Mouse (Mus musculus) kidney, postnatal 14 days (tissue): ENCODE data around the gene Sarm1.

Experiments used
- DNase-seq: peaks from one replicate; pipeline ENCODE4 v3.0.0; 2022; ENCODE audit warnings: mixed read lengths

The Sarm1 gene

DNA sequence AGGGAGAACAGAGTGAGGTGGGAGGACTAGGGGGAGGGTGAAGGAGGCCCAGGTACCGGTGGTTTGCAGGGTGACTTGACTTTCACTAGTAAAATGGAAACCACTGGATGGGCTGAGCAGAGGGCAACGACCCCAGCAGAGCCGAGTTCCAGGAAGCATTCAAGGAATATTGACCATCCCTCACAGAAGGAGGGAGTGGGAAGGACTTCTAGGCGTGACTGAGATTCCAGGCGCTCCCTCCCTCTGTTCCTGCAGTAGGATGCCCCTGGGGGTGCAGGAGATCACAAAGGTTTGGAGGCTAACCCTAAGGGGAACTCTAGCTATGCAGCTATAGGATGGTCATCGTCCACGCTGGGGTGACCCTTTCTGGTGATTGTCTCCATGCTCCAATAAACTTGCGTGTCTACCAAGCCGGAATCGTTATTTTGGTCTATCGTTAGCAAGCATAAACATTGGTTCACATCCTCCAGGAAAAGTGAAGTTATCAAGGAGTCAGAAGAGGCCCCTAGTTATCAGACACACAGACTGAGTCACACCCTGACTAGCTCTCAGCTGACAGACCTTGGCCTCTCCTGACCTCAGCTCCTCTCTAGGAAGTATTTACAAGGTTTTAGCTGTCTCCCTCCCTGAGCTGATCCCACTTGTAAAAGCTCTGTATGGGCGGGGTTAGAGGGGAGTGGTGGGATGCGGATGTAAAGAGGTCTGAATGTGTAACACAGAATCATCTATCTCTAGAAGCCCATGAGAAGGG is 34.1 kb downstream of the Sarm1 start:
- DNase-seq: no peak

DNA sequence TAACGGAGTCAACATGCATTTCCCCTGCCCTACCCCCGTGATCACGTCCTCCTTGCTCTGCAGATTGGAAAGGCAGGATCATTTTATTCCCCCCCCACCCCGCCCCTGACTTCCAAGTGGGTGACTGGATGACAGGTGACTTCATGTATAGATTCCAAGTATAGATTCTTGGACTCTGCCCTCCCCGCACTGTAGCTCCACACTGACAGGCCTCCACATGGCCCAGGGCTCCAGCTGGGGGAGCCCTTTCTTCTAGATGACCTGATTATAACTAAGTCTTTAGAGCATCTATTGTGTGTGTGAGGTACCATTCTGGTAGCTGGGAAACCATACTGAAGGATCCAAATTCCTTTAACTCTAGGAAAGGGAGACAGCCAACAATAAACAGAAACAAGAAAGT is 34.9 kb downstream of the Sarm1 start:
- DNase-seq: no peak

DNA sequence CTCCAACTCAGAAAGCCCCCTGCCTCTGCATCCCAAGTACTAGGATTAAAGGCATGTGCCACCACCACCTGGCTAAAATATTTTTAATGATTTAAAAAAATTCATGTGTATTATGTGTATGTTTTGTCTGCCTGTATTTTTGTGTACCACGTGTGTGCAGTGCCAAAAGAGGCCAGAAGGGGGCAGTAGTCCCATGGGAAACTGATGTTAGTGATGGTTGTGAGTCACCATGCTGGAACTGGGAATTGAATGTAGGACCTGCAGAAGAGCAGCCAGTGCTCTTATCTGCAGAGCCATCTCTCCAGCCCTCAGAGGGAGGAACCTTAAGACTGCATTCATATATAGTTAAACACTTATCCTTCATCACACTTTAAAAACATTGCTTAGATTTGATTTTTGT is 35.7 kb downstream of the Sarm1 start:
- no peak for DNase-seq

DNA sequence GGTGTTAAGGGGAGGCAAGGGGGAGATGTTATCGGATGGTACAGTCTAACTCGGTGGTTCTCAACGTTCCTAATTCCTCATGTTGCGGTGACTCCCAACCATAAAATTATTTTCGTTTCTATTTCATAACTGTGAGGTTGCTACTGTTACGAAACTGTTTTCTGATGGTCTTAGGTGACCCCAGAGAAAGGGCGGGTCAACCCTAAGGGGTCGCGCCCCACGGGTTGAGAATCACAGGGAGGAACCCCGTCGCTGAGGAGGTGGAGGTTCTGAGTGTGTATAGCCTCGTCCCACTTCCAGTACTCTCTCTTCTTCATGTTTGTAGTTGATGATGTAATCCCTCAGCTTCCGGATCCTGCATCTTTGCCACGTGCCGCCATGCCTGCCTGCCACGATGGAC is 38.8 kb downstream of the Sarm1 start:
- DNase-seq: no peak

DNA sequence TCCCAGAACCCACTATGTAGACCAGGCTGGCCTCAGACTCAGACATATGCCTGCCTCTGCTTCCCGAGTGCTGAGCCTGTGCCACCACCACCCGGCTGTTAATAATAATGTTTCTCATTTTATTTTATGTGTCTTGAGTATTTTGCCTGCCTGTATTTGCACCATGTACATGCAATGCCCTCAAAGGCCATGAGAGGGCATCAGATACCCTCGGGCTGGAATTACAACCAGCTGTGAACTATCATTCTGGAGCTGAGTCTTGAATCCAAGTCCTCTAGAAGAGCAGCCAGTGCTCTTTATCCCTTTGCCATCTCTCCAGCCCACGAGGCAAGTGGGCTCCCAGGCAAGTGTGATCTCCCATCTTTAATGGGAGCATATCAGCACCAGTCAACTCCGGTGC is 42.2 kb downstream of the Sarm1 start:
- DNase-seq: peak; percentile 58

DNA sequence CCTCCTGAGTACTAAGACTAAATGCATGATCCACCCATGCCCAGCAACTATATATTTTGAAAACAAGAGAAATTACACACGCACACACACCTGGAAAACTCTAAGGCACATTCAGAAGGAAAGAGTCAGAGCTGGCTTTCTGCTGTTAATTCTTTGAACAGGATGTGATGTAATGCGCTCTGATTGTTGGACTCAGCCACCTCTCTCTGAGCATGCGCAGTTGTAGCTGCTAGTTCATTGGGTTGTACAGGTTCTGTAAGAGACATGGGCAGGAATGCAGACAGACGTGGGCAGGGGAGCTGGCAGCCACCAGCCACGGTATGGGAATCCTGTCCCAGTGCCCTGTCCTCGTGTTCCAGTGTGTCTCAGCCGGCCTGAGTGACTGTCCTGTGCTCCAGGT is 43.3 kb downstream of the Sarm1 start:
- no peak for DNase-seq

DNA sequence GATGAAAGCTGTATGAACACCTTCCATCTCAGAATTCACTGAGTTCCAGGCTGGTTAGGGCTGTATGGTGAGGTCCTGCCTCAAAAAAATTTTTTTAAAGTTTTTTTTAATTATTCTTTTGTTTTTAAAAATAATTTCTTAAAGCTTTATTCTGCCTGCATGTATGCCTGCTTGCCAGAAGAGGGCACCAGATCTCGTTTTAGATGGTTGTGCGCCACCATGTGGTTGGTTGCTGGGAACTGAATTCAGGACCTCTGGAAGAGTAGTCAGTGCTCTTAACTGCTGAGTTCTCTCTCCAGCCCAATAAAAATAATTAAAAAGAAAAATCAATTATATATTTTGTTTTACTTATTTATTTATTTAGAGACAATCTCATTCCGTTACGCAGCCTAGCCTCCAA is 43.9 kb downstream of the Sarm1 start:
- peak; percentile 73 for DNase-seq

DNA sequence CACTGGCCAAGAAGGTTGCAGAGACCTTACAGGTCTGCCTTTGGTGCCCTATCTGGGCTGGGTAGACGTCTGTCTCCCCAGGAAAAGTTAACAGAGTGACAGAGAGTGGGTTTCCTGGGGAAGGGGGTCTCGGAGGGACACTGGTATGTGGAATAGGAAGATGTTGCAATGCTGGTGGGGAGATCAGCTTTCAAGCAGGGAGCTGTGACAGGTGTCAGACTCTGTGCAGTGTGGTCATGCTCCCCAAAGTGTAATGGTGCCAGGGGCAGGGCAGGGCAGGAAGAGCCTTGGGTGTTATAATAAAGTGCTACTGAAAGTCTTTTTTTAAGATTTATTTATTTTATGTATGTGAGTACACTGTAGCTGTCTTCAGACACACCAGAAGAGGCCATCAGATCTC is 47.2 kb downstream of the Sarm1 start:
- DNase-seq: no peak

DNA sequence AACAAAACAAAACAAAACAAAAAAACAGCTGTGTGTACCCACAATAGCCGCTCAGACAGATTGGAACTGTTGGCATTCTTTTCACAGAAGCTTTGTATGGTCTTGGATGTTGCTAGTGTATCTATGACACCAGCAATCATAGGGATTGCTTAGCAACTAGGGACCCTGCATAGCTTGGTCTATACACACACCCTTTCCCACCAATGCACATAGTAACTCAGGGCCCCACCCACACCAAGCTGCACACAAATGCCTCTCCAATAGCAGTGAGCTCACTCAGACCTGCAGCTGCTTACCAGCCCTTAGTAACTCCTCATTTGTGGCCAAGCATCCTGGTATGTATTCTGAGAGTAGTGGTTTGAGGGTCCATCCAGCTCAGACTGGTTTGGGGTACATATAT is 49.3 kb downstream of the Sarm1 start:
- no peak for DNase-seq

DNA sequence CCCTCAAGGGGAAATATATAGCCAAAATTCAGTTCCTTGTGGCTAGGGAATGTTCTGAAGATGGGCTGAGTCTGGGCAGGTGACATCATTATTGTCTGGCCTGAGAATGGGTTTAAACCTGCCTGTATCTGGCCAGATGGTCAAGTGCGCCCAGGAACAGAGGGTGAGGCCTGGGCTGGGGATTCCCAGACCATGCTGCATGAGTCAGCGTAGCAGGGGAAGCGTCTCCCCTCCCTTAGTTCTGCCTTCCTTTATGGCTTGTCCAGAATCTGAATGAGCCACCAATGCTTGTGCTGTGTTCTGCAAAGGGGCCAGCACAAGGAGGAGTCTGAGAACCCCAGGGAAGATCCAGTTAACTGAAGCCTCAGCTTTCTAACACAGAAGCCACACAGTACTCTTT is 50.4 kb downstream of the Sarm1 start:
- DNase-seq: no peak

DNA sequence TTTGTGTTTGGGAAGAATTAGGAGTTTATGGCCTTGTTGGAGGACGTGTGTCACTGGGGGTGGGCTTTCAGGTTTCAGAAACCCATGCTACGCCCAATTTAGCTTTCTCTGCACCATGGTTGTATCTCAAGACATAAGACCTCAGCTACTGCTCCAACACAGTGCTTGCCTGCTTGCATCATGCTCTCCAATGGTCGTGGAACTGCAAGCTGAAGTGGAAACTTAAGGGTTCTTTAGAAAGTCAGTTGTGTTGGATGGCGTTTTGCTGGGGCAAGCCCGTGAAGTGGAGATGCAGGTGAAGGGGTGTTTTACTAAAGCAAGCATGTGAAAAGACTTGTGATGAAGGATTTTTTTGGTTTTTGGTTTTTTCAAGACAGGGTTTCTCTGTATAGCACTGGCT is 54.4 kb downstream of the Sarm1 start:
- DNase-seq: no peak

DNA sequence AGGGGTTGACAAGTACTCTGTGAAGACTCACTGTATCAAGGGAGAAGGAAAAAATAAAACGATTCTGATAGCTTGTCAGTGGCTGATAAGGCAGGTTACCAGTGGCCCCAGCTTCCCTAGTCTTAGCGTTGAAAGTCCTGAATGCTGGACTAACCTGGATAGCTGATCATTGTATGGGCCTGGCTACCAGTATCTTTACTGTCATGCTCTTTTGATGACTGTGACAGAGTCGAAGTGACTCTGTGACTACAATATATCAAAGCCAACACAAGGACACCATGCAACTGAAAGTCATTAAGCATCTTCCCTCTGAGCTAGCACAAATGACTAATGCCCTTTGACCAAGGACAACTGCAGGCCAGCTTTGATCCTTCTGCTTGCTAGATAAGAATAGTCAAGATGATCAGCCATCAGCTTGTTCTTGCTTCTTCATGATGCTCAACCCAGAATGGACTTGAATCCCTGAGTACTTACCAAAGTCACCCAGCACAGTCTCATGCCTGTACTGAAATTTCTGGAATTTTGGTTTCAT is 59.1 kb downstream of the Sarm1 start:
- DNase-seq: no peak

DNA sequence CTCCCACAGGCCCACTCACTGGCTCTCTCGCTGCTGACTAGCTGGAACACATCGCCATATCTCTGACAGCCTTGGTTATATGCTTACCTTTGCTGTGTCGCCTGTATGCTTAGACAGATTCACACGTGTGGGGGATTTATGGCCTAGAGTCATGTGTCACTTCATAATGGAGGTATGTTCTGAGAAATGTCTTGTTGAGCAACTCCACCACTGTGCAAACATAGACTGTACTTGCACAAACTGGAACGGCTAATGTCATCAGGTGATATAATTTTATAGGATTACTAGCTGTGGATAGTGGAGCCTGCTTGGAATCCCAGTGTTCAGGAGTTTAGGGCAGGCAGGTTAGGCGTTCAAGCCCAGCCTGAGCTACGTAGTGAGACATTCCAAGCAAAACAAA is 60.4 kb downstream of the Sarm1 start:
- DNase-seq: no peak

DNA sequence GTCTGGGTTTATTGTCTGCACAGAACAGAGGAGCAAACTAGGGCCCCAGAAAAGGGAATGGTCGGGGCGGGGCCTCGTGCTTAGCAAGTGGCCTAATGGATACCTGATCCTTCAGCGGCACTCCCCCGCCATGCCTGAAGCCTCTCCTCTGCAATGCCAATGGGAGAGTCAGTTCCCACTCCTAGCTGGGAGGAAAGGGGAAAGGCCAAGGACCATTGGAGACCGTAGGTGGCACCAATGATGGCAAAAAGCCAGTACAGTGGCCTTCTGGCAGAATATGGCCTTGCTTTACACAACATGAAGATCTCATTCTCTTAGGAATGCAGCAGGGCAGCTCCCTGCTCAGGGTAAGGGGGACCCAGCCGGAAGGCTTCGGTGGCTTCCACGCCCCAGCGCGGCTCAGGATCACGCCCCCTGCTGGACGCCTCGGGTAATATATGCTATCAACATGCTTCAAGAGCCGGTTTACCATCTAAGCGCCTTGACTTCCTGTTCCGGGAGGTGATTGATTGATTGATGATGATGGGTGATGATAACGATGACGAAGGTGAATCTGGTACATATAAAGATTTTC is 61.7 kb downstream of the Sarm1 start:
- peak; percentile 50 for DNase-seq

DNA sequence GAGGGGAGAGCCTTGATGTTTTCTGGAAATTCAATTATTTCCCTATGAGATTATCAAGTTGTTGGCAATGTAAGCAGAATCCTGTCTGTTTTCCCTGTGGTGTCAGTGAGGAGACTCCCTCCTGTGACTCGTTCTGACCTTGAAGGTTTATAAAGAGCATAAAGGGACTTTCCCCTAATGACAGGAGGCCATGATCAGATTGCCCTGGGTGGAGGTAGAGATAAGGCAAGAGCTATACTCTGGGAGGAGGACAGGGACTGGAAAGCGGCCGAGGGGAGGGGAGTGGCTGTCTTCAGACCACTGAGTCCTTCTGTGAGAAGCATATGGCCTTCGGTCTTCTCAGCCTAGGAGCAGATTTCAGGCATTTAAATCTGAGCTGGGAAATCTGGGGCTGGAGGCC is 63.5 kb downstream of the Sarm1 start:
- no peak for DNase-seq

DNA sequence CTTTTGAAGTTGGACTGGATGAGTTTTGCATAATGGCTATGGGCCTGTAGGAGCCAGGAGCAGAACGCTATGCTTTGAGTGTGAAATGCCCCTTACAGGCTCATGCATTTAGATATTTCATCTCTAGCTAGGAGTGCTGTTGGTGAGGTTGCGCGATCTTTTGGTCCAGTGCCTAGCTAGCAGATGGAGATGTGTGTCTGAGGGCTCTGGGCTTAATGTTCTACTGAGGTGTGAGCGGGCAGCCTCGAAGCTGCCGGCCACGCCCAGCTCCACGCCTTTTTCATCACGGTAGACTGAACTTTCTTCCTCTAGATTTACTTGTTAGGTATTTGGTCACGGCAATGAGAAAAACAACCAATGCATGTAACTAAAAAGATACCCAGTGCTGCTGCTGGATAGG is 66.4 kb downstream of the Sarm1 start:
- DNase-seq: peak; percentile 71

DNA sequence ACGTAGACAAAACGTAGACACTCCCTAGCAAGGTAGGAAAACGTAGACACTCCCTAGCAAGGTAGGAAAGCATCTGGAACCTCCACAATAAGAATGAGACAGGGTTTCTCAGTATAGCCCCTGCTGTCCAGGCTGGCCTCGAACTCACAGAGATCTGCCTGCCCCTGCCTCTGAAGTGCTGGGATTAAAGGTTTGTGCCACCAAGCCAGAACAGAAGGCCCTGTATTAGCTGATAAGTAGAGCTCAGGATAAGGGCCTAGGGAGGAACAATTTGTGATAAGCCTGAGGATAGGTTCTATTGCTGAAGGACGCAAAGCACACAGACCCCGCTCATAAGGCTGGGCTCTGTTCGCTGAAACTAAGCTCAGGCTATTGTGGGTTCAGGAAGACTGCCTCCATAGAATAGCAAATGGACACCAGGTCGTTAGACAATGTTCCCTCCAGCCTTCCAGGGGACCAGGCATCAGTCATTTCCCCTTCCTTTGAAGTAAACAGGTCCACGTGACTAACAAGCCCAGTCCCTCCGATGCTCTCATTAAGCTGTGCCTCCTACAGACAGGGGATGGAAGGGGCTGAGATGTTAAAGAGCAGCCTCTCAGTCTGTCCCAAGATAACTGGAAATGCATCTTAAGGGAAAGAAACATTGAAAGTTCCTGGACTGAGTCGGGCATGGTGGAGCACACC is 67.2 kb downstream of the Sarm1 start:
- no peak for DNase-seq

DNA sequence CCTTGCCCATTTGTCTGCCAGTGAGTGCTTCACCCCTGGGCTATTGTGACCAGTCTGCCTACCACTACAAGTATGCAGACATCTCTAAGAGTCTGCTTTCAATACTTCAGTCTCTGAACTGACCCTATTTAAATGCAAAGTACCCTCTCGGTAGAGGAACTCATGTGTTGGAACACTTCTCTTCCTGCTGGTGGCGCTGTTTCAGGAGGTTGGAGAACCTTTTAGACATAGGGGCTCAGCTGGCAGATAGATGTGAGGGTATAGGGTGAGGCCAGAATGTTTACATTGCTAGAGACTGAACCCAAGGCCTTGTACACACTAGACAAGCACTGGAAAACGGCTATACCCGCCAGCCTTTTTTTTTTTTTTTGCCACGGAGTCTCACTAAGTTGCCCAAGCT is 69.2 kb downstream of the Sarm1 start:
- DNase-seq: no peak

DNA sequence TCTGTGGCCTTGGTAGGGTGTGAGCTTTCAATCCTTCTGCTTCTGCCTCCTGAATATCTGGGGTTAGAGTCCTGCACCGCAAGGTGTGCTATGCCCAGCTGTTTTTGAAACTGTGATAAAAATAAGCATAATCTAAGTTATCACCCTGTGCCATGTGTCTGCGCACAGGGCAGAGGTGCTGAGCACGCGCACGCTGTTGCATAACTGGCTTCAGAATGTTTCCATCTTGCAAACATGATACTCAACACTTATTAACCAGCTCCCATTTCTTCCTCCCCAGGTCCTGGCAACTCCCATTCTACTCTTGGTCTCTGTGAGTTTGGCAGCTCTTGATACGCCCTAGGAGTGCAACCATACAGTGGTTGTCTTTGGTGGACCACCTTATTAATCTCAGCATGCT is 69.9 kb downstream of the Sarm1 start:
- peak; percentile 55 for DNase-seq

DNA sequence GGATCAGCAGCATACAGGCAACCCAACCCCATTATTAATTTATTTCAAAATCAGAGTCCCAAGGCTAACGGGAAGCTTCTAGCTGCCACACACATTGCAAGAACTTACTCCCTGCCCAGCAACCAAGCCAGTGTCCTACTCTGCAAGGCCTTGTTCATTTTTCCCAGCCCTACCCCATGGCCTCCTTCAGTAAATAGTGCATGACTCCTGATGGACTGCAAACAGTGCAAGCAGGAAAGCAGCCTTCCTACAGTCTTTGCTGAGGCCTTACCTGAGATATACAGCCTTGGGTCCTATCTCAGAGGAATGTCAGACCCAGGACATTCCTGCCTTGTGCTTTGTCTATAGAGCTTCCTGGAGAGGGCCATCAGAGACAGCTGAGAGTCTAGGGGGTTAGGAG is 72.0 kb downstream of the Sarm1 start:
- DNase-seq: no peak

DNA sequence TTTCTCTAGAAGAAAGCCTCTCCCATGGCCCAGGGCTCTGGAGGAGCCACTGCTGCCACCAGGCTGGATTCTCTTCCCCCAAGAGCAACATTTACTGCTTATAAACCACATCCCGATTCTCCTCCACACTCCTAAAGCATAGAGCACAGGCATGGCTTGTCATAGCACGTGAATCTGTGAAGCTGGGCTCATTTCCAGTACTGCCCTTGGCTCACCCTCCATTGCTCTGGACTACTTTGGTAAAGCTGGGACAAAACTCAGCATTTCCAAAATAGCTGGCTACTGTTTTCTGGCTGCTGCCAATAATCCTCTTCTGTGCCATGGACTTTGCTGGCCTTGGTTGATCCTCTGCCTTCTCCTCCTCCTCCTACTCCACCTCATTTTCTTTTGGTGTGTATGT is 73.2 kb downstream of the Sarm1 start:
- DNase-seq: no peak
